Mouse (Mus musculus): Measurements from ENCODE around the gene Dyrk2.

DNA sequence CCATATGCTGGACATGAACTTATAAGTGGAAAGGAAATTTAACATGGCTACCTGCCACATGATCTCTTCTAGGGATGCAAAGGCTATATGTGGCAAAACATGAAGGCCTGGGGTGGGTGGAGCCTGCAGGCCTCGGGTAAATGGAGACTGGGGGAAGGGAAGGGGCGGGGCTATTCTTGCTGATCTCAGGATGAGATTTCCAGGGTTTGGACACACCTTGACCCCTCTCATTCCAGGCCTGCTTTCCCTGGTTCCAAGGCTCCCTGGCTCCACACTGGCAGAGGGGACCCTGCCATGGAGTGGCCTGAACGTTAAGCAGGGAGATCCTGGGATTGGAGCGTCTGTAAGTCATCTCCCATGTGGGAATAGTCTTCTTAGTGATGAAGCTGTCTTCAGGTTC is 21.5 kb downstream of the Dyrk2 start:
- TF ChIP-seq EP300 (IDR thresholded peaks at IDR 0.05) (no peak), CTCF (IDR thresholded peaks at IDR 0.05) (no peak)

Measured in lung, postnatal 0 days (tissue).